Mouse (Mus musculus): ENCODE results near the gene Dennd1a.

DNA sequence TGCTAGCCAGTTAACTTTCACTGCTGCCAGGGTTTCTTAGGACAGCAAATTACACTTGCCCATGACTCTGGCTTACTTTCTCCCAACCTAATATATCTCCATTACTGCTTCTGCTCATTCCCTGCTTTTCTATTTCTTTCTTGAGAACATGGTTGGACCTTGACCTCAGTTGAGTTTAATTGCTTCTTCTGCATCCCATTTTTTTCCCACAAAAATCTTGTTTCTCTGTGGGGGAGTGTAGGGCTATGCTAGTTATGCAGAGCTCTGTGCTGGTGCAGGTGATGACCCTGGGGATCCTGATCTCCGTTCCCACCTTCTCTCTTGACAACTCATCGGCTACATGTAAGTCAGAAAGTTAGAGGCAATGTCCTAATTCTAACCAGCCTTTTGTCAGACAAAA, 344.3 kb downstream of the Dennd1a start:
- TF ChIP-seq CTCF (IDR thresholded peaks at IDR 0.05; ENCODE audit: low read depth) (no peak), EP300 (IDR thresholded peaks at IDR 0.05; ENCODE audit: low read depth) (no peak)

Data from liver, postnatal 0 days (tissue).